Mouse (Mus musculus) induced T-regulatory cell, adult 2 months (primary cell): ENCODE data around the gene Prmt1.

Source experiments
- DNase-seq: peaks from one replicate; pipeline ENCODE4 v3.0.0-alpha.2; 2012; ENCODE audit warnings: low read depth

Prmt1 gene

GRCm38 (mm10) chr7:44986192-44986878, at the start of gene Prmt1:
TSS of gene Prmt1 (minus strand) at chr7:44986568.
- DNase-seq, result peak; percentile 99

- no peak for DNase-seq
Observed at GRCm38 (mm10) chr7:45035631-45036030, 49.3 kb upstream of the Prmt1 start.

GRCm38 (mm10) chr7:45033722-45034359, 47.5 kb upstream of the Prmt1 start:
- no peak for DNase-seq

- no peak for DNase-seq
Observed at GRCm38 (mm10) chr7:45030857-45031256, 44.5 kb upstream of the Prmt1 start.

GRCm38 (mm10) chr7:45029995-45030394, 43.6 kb upstream of the Prmt1 start:
- DNase-seq, result no peak

GRCm38 (mm10) chr7:45028351-45028750, 42.0 kb upstream of the Prmt1 start:
- DNase-seq, result no peak

- DNase-seq, result no peak
Observed at GRCm38 (mm10) chr7:45027761-45028160, 41.4 kb upstream of the Prmt1 start.

GRCm38 (mm10) chr7:45026256-45026655, 39.9 kb upstream of the Prmt1 start:
- no peak for DNase-seq

GRCm38 (mm10) chr7:45025601-45026220, 39.3 kb upstream of the Prmt1 start:
- no peak for DNase-seq

GRCm38 (mm10) chr7:45024281-45025248, 38.2 kb upstream of the Prmt1 start:
- DNase-seq, result no peak

- DNase-seq, result peak; percentile 62
Observed at GRCm38 (mm10) chr7:45023711-45024110, 37.3 kb upstream of the Prmt1 start.

GRCm38 (mm10) chr7:45020225-45020624, 33.9 kb upstream of the Prmt1 start:
- DNase-seq, result no peak

- DNase-seq, result peak; percentile 47
Observed at GRCm38 (mm10) chr7:45019031-45019571, 32.7 kb upstream of the Prmt1 start.

GRCm38 (mm10) chr7:45017242-45018061, 31.1 kb upstream of the Prmt1 start, which contains the start of gene Rras:
TSS of gene Rras (plus strand) at chr7:45017961.
- DNase-seq, result peak; percentile 100

GRCm38 (mm10) chr7:45016761-45017160, 30.4 kb upstream of the Prmt1 start:
- peak; percentile 66 for DNase-seq

GRCm38 (mm10) chr7:45015957-45016612, 29.7 kb upstream of the Prmt1 start, which contains the start of gene Scaf1:
TSS of gene Scaf1 (minus strand) at chr7:45016363.
- peak; percentile 99 for DNase-seq

GRCm38 (mm10) chr7:45015344-45015956, 29.1 kb upstream of the Prmt1 start:
- no peak for DNase-seq

GRCm38 (mm10) chr7:45014096-45014451, 27.7 kb upstream of the Prmt1 start:
- no peak for DNase-seq

GRCm38 (mm10) chr7:45013366-45014095, 27.2 kb upstream of the Prmt1 start:
- DNase-seq, result no peak
